Mouse (Mus musculus): ENCODE measurements around the gene Olfr281.

Gene Olfr281

DNA sequence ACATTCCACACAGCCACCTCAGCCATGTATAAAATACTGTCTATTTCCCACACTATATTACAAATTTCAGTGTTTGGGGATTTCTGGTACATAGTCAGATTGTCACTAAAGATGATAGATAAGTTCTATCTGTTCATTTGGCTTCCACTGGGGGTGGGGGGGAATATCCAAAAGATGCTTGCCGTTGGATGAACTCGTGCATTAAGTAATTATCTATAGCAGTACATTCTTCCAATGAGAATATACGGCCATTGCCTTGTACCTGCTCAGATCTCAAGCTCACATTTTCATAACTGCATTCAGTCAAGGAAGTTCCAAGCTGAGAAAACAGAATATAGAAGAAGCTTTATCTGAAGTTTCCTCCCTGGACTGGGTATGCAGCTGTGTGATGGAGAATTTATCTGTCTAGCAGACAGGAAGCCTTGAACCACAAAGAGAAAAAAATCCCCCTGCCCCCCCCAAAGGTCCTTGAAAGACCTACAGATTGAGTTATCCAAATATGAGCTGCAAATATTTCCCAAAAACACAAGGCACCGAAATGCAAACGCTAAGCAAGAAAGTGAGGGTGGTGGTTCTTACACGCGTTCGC, 34.1 kb downstream of the Olfr281 start:
- DNase-seq (ENCODE audit: low spot score) = no peak

DNA sequence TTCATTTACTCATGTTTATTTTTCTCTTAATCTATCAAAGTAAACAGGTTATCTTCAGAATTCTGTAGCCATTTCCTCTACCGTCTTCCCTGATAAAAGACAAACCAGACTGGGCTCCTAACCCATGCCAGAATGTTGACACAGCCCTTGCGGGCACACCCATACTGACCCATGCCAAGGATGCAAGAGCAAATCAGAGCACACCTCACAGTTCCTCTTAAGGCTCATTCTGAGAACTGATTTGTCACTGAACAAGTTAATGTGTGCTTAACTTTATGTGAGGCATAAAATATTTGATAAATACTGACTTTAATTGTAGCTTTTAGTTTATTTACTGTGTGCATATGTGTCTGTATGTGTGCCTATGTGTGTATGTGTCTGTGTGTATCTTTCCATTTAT, 38.9 kb downstream of the Olfr281 start:
- no peak for DNase-seq (ENCODE audit: low spot score)

GRCm38 (mm10) chr15:98492102-98492501, 39.7 kb downstream of the Olfr281 start, which contains the start of gene Olfr279:
Gene Olfr279, plus strand, starts transcription at chr15:98492402.
- no peak for DNase-seq (ENCODE audit: low spot score)

- no peak for DNase-seq (ENCODE audit: low spot score)
These were observed 45.2 kb downstream of the Olfr281 start for GRCm38 (mm10) chr15:98497631-98498030.

- DNase-seq (ENCODE audit: low spot score) = no peak
These were observed 50.9 kb downstream of the Olfr281 start for GRCm38 (mm10) chr15:98503317-98503716.

- DNase-seq (ENCODE audit: low spot score) = peak; percentile 53
These were observed 52.1 kb downstream of the Olfr281 start for GRCm38 (mm10) chr15:98504514-98504913.

GRCm38 (mm10) chr15:98506253-98506957, 54.0 kb downstream of the Olfr281 start:
- DNase-seq (ENCODE audit: low spot score) = peak; percentile 86

DNA sequence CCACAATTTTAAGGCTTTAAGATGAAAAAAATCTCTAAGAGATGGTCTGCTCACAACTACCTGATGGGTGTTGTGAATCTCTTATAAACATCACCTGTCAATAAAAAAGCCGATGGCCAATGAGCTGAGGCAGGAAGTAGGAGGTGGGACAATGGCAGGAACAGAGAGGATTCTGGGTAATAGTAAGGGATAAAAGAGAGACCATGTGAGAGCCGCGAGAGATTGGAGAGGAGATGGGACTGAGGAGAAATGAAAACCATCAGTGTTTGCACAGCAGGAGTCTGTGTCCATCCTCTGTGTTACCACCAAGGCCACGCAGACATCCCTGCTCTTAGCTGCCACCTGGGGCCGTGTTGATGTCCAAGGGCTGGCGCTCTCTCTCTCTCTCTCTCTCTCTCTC, 54.9 kb downstream of the Olfr281 start:
- DNase-seq (ENCODE audit: low spot score) = no peak

- no peak for DNase-seq (ENCODE audit: low spot score)
These were observed 57.0 kb downstream of the Olfr281 start for GRCm38 (mm10) chr15:98509387-98509786.

Data from adipocyte (in vitro differentiated cells).